Mouse (Mus musculus) forebrain, embryonic 13.5 days (tissue): ENCODE measurements around the gene Rabac1. TPM values are rescaled to one million over a fixed set of nuclear protein-coding genes. Genes with fewer than 3 reads are reported as not detected.

Source experiments
- ATAC-seq: fragments of 200-750 bp; cut with Nextera tagmentation; 2 replicates; pipeline ENCODE4 v1.8.0; 2017
- H3K27ac ChIP-seq: fragments of 300-500 bp; sonication (generic); 2 replicates; pipeline ENCODE4 v1.5.1; 2015; ENCODE audit warnings: inconsistent platforms, mild to moderate bottlenecking, moderate library complexity
- H3K27me3 ChIP-seq: fragments of 300-500 bp; sonication (generic); 2 replicates; pipeline ENCODE4 v1.6.1; 2015; ENCODE audit warnings: mild to moderate bottlenecking, inconsistent platforms
- H3K36me3 ChIP-seq: fragments of 300-500 bp; sonication (generic); 2 replicates; pipeline ENCODE4 v1.6.1; 2015; ENCODE audit warnings: mild to moderate bottlenecking, inconsistent platforms; ENCODE audit not compliant: poor library complexity, severe bottlenecking
- H3K4me1 ChIP-seq: fragments of 300-500 bp; sonication (generic); 2 replicates; pipeline ENCODE4 v1.6.1; 2015; ENCODE audit warnings: inconsistent platforms
- H3K4me2 ChIP-seq: fragments of 300-500 bp; sonication (generic); 2 replicates; pipeline ENCODE4 v1.6.1; 2015; ENCODE audit warnings: inconsistent platforms, mild to moderate bottlenecking, moderate library complexity
- H3K4me3 ChIP-seq: fragments of 300-500 bp; sonication (generic); 2 replicates; pipeline ENCODE4 v1.5.1; 2015; ENCODE audit warnings: mild to moderate bottlenecking, inconsistent platforms
- H3K9ac ChIP-seq: fragments of 300-500 bp; sonication (generic); 2 replicates; pipeline ENCODE4 v1.6.1; 2015; ENCODE audit warnings: mild to moderate bottlenecking, inconsistent platforms
- H3K9me3 ChIP-seq: fragments of 300-500 bp; sonication (generic); replicated peaks from 2 replicates; pipeline ENCODE4 v1.6.1; 2016; ENCODE audit warnings: inconsistent platforms
- WGBS: fragments of 180-500 bp; shearing (Covaris S2); methylation state at CpG from one replicate; pipeline ENCODE4 v1.1.7; 2015; 5-methylcytosine and 5-hydroxymethylcytosine counted together
- polyA plus RNA-seq: library from polyadenylated mRNA; unstranded; fragments of >200 nt; fragmentation: Nextera tagmentation; extraction: Ambion mirVana; gene quantifications from 2 replicates; pipeline ENCODE4 v1.2.1, GENCODE M21; 2015

The Rabac1 gene
- polyA plus RNA-seq, 1 experiment from 2014 or later: 128 TPM

DNA sequence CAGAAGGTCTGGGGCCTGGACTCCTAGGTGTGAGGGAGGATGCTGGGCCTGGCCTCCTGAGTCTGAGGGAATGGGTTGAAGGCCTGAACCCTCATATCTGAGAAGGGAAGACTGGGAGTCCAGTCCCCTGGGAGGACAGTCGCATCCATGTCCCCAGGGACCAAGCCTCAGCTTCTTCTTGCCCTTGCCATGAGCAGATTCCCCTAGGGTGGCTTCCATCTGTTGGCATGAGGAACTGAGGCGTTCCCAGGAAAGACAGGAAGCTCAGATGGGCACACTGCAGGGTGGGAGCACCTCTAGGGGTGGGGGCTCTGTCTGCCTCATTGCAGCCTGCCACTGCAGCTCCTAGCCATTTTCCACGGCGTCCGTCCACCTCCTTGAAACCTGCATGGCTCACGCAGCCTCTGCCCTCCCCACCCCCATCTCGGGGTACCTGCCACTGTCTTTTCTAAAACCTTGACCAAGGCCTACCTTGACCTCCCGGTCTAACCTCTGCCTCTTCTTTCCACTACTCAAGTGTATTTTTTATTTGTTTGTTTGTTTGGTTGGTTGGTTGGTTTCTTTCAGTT, 31.4 kb upstream of the Rabac1 start:
- peak overlapping the region; percentile 91 for H3K4me2 ChIP-seq
- H3K27me3 ChIP-seq: peaks cover 24% of the 10 kb centered on the region
- no peaks in the 10 kb centered on the region for H3K9me3 ChIP-seq
- no peak for ATAC-seq
- H3K27ac ChIP-seq: peak overlapping the region; percentile 32
- H3K9ac ChIP-seq: peak overlapping the region; percentile 54
- H3K4me1 ChIP-seq: peaks cover 60% of the 10 kb centered on the region
- peaks cover 20% of the 10 kb centered on the region for H3K36me3 ChIP-seq
- peak overlapping the region; percentile 73 for H3K4me3 ChIP-seq
- 85% methylated on average over 8 of the region's 8 CpGs for WGBS

DNA sequence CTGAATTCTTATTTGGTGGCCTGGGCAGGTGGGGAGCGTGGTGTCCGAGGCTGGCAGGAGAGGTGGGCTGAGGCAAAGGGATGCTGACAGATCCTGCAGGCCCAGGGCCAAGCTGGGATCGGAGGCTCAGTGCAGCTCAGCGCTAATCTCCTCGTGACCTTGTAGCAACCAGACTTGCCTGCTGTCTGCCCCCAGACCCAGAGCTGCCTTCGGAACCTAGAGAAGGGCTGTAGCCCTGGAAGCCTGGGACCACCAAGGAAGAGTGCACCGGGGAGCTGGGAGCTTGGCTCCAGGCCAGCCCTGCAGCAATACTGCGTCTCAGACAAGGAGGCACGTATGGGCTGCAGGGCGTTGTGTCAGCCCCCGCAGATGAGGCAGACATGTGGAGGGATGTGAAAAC, 30.7 kb upstream of the Rabac1 start:
- ATAC-seq: no peak
- Histone ChIP-seq H3K27me3 (peaks cover 19% of the 10 kb centered on the region), H3K27ac (peak overlapping the region; percentile 32), H3K4me1 (peaks cover 54% of the 10 kb centered on the region), H3K36me3 (peaks cover 25% of the 10 kb centered on the region), H3K9ac (peak overlapping the region; percentile 54), H3K4me3 (peak overlapping the region; percentile 73), H3K9me3 (no peaks in the 10 kb centered on the region), H3K4me2 (peak overlapping the region; percentile 91)
- 34% methylated on average over 11 of the region's 11 CpGs for WGBS

DNA sequence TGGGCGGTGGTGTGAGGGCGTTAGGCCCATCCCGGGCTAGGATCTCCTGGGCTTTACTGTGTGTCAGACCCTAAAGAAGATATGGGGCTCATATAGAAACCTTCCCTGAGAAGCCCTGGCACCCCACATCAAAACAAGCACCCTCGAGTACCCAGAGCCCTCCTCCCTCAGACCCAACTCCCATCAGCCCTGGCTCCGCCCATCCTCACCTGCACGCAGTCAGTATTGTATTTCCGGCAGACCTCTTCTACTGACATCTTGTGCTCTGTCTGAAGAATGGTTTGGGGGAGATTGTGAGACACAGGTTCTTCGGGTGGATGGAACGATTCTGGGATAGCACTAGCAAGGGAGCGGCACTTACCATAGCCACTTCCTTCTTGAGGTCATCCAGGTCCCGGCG, 28.2 kb upstream of the Rabac1 start:
- no peak for ATAC-seq
- no peak overlapping the region for H3K4me2 ChIP-seq
- no peak overlapping the region for H3K27ac ChIP-seq
- H3K36me3 ChIP-seq: peaks cover 45% of the 10 kb centered on the region
- no peak overlapping the region for H3K4me3 ChIP-seq
- peaks cover 3% of the 10 kb centered on the region; the same call in 1 of the 2 replicates for H3K27me3 ChIP-seq
- WGBS: 82% methylated on average over 12 of the region's 12 CpGs
- H3K9me3 ChIP-seq: no peaks in the 10 kb centered on the region
- peaks cover 29% of the 10 kb centered on the region for H3K4me1 ChIP-seq
- no peak overlapping the region for H3K9ac ChIP-seq

DNA sequence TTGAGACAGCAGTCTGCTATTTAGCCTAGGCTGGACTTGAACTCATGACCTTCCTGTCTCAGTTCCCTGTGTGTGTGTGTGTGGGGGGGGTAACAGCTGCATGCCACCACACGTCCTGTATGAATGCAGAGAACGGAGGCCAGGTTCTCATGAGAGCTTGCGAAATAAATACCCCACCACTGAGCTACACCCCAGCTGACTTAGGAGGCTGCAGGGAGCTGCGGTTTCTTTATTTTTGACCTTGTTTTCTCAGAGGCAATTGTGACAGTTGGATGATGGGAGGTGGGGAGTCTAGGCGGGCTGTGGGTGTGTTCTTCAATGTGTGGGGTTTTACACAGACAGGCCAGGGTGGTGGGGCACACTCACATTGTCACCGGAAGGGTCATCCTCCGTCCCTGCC, 27.7 kb upstream of the Rabac1 start:
- peaks cover 3% of the 10 kb centered on the region; the same call in 1 of the 2 replicates for H3K27me3 ChIP-seq
- WGBS: 80% methylated on average over 7 of the region's 7 CpGs
- peaks cover 25% of the 10 kb centered on the region for H3K4me1 ChIP-seq
- no peaks in the 10 kb centered on the region for H3K9me3 ChIP-seq
- H3K9ac ChIP-seq: no peak overlapping the region
- H3K4me3 ChIP-seq: no peak overlapping the region
- ATAC-seq: no peak
- H3K4me2 ChIP-seq: no peak overlapping the region
- peaks cover 50% of the 10 kb centered on the region for H3K36me3 ChIP-seq
- H3K27ac ChIP-seq: no peak overlapping the region

DNA sequence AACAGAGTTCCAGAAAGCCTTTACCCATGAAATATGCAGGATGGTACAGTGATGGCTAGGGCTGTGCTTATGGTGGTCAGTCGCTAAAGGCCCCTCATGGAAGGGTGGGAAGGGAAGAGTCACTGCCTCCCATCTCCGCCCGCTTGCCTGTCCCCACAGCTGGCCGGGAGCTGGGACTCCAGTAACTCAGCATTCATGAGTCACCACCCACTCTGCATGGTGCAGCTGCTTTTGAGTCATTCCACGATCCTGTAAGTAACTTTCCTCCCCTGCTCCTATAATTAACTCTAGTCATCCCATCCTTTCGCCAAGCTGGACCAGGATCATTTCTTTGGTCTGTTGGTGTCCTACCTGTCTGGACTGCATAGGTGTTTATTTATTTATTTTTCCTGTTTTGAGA, 20.5 kb upstream of the Rabac1 start:
- no peak overlapping the region for H3K27ac ChIP-seq
- H3K9me3 ChIP-seq: no peaks in the 10 kb centered on the region
- H3K4me3 ChIP-seq: no peak overlapping the region
- ATAC-seq: no peak
- H3K4me1 ChIP-seq: no peaks in the 10 kb centered on the region
- peaks cover 92% of the 10 kb centered on the region for H3K36me3 ChIP-seq
- 82% methylated on average over 6 of the region's 6 CpGs for WGBS
- no peaks in the 10 kb centered on the region for H3K27me3 ChIP-seq
- H3K4me2 ChIP-seq: no peak overlapping the region
- no peak overlapping the region for H3K9ac ChIP-seq

DNA sequence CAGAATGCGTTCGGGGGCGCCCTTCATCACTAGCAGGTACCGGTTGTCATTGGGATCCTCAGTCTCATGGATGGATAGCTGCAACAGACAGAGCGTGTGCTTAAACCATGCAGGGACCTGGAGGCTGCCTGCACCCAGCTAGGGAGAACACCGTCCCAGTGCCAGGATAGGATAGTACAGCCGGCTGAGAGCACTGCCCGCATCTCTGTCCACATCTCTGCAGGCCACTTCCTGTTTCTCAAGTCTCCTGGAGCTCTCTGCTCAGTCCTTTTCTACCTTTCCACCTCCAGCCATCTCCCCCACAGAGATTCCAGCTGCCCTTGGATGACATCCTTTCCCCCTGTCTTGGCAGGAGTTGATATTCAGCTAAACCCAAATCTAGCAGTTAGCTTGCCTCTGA, 17.9 kb upstream of the Rabac1 start:
- Histone ChIP-seq H3K4me3 (no peak overlapping the region), H3K27me3 (no peaks in the 10 kb centered on the region), H3K4me2 (no peak overlapping the region), H3K27ac (no peak overlapping the region), H3K4me1 (no peaks in the 10 kb centered on the region), H3K9me3 (no peaks in the 10 kb centered on the region), H3K9ac (no peak overlapping the region), H3K36me3 (peaks cover 96% of the 10 kb centered on the region)
- ATAC-seq: no peak
- WGBS: 80% methylated on average over 8 of the region's 8 CpGs

DNA sequence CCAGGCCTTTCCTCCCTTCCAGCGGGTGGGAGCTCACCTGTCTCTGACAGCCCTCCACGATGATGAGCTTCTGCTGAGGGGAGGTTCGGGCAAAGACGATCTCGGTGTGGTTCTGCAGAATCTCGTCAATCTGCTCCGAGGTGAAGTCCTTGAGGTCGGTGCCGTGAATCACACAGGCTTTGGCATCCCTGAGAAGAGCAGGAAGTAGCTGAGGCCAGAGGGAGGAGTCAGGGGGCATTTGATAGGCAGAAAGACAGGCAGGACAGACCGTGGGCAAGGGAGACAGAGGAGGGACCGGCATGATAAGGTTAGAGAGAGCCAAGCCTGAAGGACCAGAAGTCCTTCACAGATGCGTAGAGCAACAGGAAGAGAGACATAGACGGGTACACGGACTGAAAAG, 15.4 kb upstream of the Rabac1 start:
- Histone ChIP-seq H3K9me3 (no peaks in the 10 kb centered on the region), H3K36me3 (peaks cover 94% of the 10 kb centered on the region), H3K9ac (no peak overlapping the region), H3K27ac (no peak overlapping the region), H3K4me1 (no peaks in the 10 kb centered on the region), H3K4me3 (no peak overlapping the region), H3K4me2 (no peak overlapping the region), H3K27me3 (no peaks in the 10 kb centered on the region)
- 90% methylated on average over 14 of the region's 14 CpGs for WGBS
- no peak for ATAC-seq

DNA sequence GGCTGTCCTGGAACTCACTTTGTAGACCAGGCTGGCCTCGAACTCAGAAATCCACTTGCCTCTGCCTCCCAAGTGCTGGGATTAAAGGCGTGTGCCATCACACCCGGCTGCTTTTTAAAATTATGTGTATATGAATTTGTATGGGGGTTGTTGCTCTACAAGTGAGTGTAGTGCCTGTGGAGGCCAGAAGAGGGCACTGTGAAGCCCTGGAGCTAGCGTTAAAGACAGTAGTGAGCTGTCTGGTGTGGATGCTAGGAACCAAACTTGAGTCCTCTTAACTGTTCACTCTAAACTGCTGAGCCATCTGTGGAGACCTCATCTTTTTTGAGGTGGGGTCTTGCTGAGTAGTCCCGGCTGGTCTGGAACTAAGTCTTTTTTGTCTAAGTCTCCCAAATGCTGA, 13.2 kb upstream of the Rabac1 start:
- peaks cover 95% of the 10 kb centered on the region for H3K36me3 ChIP-seq
- no peak overlapping the region for H3K4me2 ChIP-seq
- ATAC-seq: no peak
- H3K4me1 ChIP-seq: no peaks in the 10 kb centered on the region
- no peak overlapping the region for H3K9ac ChIP-seq
- H3K27ac ChIP-seq: no peak overlapping the region
- 70% methylated on average over 5 of the region's 5 CpGs for WGBS
- H3K27me3 ChIP-seq: no peaks in the 10 kb centered on the region
- no peaks in the 10 kb centered on the region for H3K9me3 ChIP-seq
- H3K4me3 ChIP-seq: no peak overlapping the region

DNA sequence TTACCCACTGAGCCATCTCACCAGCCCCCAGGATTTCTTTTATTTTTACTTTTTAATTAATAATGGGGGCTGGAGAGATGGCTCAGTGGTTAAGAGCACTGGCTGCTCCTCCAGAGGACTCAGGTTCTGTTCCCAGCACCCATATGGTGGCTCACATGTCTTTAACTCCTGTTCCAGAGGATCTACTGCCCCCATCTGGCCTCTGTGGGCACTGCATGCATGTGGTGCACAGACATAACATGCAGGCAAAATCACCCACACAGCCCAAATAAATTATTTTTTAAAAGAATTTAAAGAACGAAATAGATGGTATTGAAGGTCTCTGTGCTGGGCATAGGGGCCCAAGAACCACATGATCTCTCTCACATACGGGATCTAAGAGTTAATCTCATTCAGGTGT, 11.8 kb upstream of the Rabac1 start:
- no peaks in the 10 kb centered on the region for H3K4me1 ChIP-seq
- H3K4me3 ChIP-seq: no peak overlapping the region
- ATAC-seq: no peak
- no peaks in the 10 kb centered on the region for H3K9me3 ChIP-seq
- no peak overlapping the region for H3K27ac ChIP-seq
- no peaks in the 10 kb centered on the region for H3K27me3 ChIP-seq
- WGBS: 93% methylated on average over 2 of the region's 2 CpGs
- no peak overlapping the region for H3K4me2 ChIP-seq
- H3K36me3 ChIP-seq: peaks cover 95% of the 10 kb centered on the region
- H3K9ac ChIP-seq: no peak overlapping the region

DNA sequence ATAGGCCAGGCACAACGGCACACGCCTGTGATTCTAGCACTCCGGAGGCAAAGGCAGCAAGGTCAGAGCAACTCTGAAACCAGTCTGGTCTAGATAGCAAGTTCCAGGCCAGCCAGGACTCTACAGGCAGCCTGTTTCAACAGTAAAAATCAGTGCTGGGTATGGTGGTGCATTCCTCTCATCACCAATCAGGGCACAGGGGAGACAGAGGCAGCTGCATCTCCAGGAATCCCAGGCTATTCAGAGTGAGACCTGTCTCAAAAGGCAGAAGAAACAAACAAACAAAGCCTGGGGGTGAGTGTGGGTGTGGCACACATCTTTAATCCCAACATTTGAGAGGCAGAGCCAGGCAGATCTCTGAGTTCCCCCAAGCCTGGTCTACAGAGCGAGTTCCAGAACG, 10.8 kb upstream of the Rabac1 start:
- WGBS: 94% methylated on average over 5 of the region's 5 CpGs
- no peaks in the 10 kb centered on the region for H3K27me3 ChIP-seq
- H3K36me3 ChIP-seq: peaks cover 95% of the 10 kb centered on the region
- H3K9me3 ChIP-seq: no peaks in the 10 kb centered on the region
- no peaks in the 10 kb centered on the region for H3K4me1 ChIP-seq
- H3K4me2 ChIP-seq: no peak overlapping the region
- ATAC-seq: no peak
- no peak overlapping the region for H3K27ac ChIP-seq
- no peak overlapping the region for H3K4me3 ChIP-seq
- no peak overlapping the region for H3K9ac ChIP-seq

DNA sequence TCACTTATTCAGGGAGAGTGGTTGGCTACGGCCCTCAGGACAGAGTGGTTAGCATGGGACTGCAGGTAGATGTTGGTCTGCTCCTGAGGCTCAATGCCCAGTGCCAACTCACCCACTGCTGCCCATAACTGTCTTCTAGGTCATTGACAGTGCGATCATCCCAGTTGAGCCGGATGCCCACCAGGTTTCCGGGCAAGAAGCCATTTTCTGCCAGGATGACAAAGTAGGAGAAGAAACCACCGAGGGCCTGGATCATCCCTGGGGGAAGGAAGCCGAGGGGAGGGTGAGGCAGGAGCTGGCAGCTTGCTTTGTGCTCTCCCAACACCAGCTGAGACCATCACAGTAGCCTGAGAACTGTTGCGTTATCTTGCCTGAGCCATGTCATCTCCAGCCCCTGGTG, 7.9 kb upstream of the Rabac1 start:
- no peak for ATAC-seq
- 79% methylated on average over 7 of the region's 7 CpGs for whole genome bisulfite sequencing

DNA sequence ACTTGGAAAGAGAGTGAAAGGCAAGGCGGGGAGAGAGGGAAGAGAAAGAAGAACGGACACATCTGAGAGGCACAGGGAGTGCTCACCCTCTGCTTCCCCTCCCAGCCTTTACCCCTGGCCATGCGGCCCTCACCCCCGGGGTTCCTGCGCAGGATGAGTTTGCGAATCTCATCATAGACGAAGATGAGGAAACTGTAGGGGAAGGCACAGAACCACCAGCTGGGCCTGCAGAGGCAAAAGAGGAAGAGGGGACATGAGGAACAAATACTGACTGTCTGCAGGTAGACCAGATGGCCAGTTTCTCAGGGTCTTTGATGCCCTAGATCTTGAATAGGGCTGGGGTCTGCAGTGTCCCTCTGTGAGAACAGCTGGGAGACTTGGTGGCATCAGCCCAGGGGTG, 6.2 kb upstream of the Rabac1 start:
- H3K36me3 ChIP-seq: peaks cover 64% of the 10 kb centered on the region
- 90% methylated on average over 7 of the region's 7 CpGs for WGBS

More for the DNA sequence above, 7.9 kb upstream of the Rabac1 start:
- Histone ChIP-seq H3K27ac (no peak overlapping the region), H3K36me3 (peaks cover 77% of the 10 kb centered on the region), H3K27me3 (no peaks in the 10 kb centered on the region), H3K9me3 (no peaks in the 10 kb centered on the region), H3K4me1 (no peaks in the 10 kb centered on the region), H3K9ac (no peak overlapping the region), H3K4me3 (no peak overlapping the region), H3K4me2 (no peak overlapping the region)

DNA sequence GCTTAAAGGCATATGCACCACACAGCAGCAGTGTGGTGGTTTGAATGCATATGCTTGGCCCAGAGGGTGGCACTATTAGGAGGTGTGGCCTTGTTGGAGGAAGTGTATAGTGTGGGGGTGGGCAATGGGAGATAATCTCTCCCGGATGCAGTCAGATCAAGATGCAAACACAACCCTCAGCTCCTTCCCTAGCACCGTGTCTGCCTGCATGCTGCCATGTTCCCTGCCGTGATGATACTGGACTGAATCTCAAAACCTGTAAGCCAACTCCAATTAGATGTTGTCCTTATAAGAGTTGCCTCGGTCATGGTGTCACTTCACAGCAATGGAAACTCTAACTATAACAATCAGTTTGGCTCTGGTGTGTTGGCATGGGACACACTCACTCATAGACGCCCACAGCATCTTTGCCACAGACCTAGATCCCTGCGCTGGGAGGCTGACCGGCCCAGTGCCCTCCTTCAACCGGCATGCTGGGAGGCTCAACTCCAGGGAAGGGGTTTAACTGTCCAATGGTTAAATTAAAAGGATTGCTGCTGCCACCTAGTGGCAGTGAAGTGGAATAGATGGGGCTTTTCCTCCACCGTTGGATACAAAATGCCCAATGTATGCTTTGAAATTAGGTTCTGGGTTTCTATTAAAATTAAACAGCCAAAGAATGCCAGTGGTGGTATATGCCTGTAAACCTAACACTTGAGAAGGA, 2.5 kb upstream of the Rabac1 start:
- peaks cover 28% of the 10 kb centered on the region for H3K36me3 ChIP-seq
- no peak for ATAC-seq
- H3K27me3 ChIP-seq: no peaks in the 10 kb centered on the region
- 34% methylated on average over 9 of the region's 9 CpGs for WGBS
- H3K4me1 ChIP-seq: peaks cover 10% of the 10 kb centered on the region
- H3K27ac ChIP-seq: no peak overlapping the region
- H3K9ac ChIP-seq: no peak overlapping the region
- no peaks in the 10 kb centered on the region for H3K9me3 ChIP-seq
- H3K4me2 ChIP-seq: no peak overlapping the region
- no peak overlapping the region for H3K4me3 ChIP-seq

More for the DNA sequence above, 6.2 kb upstream of the Rabac1 start:
- Histone ChIP-seq H3K4me3 (no peak overlapping the region), H3K27ac (no peak overlapping the region), H3K9ac (no peak overlapping the region; the same call in 1 of the 2 replicates), H3K9me3 (no peaks in the 10 kb centered on the region), H3K4me1 (no peaks in the 10 kb centered on the region), H3K4me2 (no peak overlapping the region), H3K27me3 (no peaks in the 10 kb centered on the region)
- ATAC-seq: no peak
